Mouse (Mus musculus) embryonic fibroblast, embryonic 13.5 days (primary cell): ENCODE results near the gene Xrcc4. TPM values are rescaled to one million over a fixed set of nuclear protein-coding genes. Genes with fewer than 3 reads are reported as not detected.
"Not testable (repeated sequence)": the region's sequence is repeated elsewhere in the genome, so short reads cannot be mapped to it uniquely, and the experiment has no call there.

Experiments
- H3K27ac ChIP-seq: 2 replicates; pipeline ENCODE4 v1.5.1; 2012; ENCODE audit warnings: low read length, control low read depth, inconsistent platforms; ENCODE audit not compliant: insufficient read depth
- H3K4me1 ChIP-seq: 2 replicates; pipeline ENCODE4 v1.6.1; 2011; ENCODE audit warnings: low read length; ENCODE audit not compliant: control insufficient read depth, insufficient read depth
- H3K4me3 ChIP-seq: 2 replicates; pipeline ENCODE4 v1.5.1; 2011; ENCODE audit warnings: mild to moderate bottlenecking, control low read depth, low read length; ENCODE audit not compliant: insufficient read depth
- CTCF ChIP-seq: IDR thresholded peaks from 2 replicates; pipeline ENCODE4 v1.5.1; 2011; ENCODE audit warnings: mild to moderate bottlenecking, control low read depth, low read length, moderate library complexity, borderline replicate concordance; ENCODE audit not compliant: insufficient read depth
- POLR2A ChIP-seq: IDR thresholded peaks from 2 replicates; pipeline ENCODE4 v1.6.1; 2011; ENCODE audit warnings: low read depth, mild to moderate bottlenecking, control low read depth, low read length, moderate library complexity
- polyA plus RNA-seq: library from polyadenylated mRNA; stranded (reverse); fragments of >200 nt; gene quantifications from 2 replicates; pipeline ENCODE4 v1.2.4, GENCODE M21; 2011; ENCODE audit warnings: low read depth; ENCODE audit not compliant: missing spikeins, insufficient read length

Xrcc4 gene
- polyA plus RNA-seq, 1 experiment: 17.8 TPM

GRCm38 (mm10) chr13:89782886-89783285 is 306.5 kb downstream of the Xrcc4 start:
- H3K4me1 ChIP-seq: no peaks in the 10 kb centered on the region
- no peak for TF ChIP-seq CTCF
- TF ChIP-seq POLR2A: no peak
- H3K27ac ChIP-seq: no peak overlapping the region
- no peak overlapping the region for H3K4me3 ChIP-seq

- no peak overlapping the region for H3K27ac ChIP-seq
- H3K4me3 ChIP-seq: no peak overlapping the region
- TF ChIP-seq CTCF (no peak), POLR2A (no peak)
- H3K4me1 ChIP-seq: no peaks in the 10 kb centered on the region
Observed at GRCm38 (mm10) chr13:89780276-89780675, 309.1 kb downstream of the Xrcc4 start.

- no peak overlapping the region for H3K27ac ChIP-seq
- no peaks in the 10 kb centered on the region for H3K4me1 ChIP-seq
- TF ChIP-seq CTCF (no peak), POLR2A (no peak)
- H3K4me3 ChIP-seq: no peak overlapping the region
Observed at GRCm38 (mm10) chr13:89779208-89779911, 310.0 kb downstream of the Xrcc4 start.

- H3K27ac ChIP-seq: no peak overlapping the region
- no peaks in the 10 kb centered on the region for H3K4me1 ChIP-seq
- H3K4me3 ChIP-seq: no peak overlapping the region
- TF ChIP-seq POLR2A: no peak
- no peak for TF ChIP-seq CTCF
Observed at GRCm38 (mm10) chr13:89777764-89778163, 311.6 kb downstream of the Xrcc4 start.

- H3K27ac ChIP-seq: no peak overlapping the region
- H3K4me1 ChIP-seq: no peaks in the 10 kb centered on the region
- no peak overlapping the region for H3K4me3 ChIP-seq
- TF ChIP-seq CTCF (no peak), POLR2A (no peak)
Observed at GRCm38 (mm10) chr13:89777146-89777545, 312.3 kb downstream of the Xrcc4 start.

GRCm38 (mm10) chr13:89766551-89766950 is 322.9 kb downstream of the Xrcc4 start:
- Histone ChIP-seq H3K4me1 (no peaks in the 10 kb centered on the region), H3K4me3 (no peak overlapping the region), H3K27ac (no peak overlapping the region)
- no peak for TF ChIP-seq POLR2A

GRCm38 (mm10) chr13:89765966-89766365 is 323.4 kb downstream of the Xrcc4 start:
- H3K4me1 ChIP-seq: no peaks in the 10 kb centered on the region
- TF ChIP-seq POLR2A: no peak
- H3K4me3 ChIP-seq: no peak overlapping the region
- no peak overlapping the region for H3K27ac ChIP-seq

- no peak for TF ChIP-seq POLR2A
- TF ChIP-seq CTCF: no peak
- no peak overlapping the region for H3K27ac ChIP-seq
- no peaks in the 10 kb centered on the region for H3K4me1 ChIP-seq
- no peak overlapping the region for H3K4me3 ChIP-seq
Observed at GRCm38 (mm10) chr13:89762339-89762738, 327.1 kb downstream of the Xrcc4 start.

- H3K4me3 ChIP-seq: no peak overlapping the region
- no peak overlapping the region for H3K27ac ChIP-seq
- no peaks in the 10 kb centered on the region for H3K4me1 ChIP-seq
- TF ChIP-seq CTCF (no peak), POLR2A (no peak)
Observed at GRCm38 (mm10) chr13:89756347-89756746, 333.1 kb downstream of the Xrcc4 start.

GRCm38 (mm10) chr13:89750562-89750961 is 338.8 kb downstream of the Xrcc4 start:
- H3K27ac ChIP-seq: not testable (repeated sequence)

GRCm38 (mm10) chr13:89743201-89743600 is 346.2 kb downstream of the Xrcc4 start:
- Histone ChIP-seq H3K4me1 (peaks cover 5% of the 10 kb centered on the region), H3K27ac (no peak overlapping the region), H3K4me3 (no peak overlapping the region; the same call in 1 of the 2 replicates)
- TF ChIP-seq POLR2A: no peak
- TF ChIP-seq CTCF: no peak

More at GRCm38 (mm10) chr13:89750562-89750961, 338.8 kb downstream of the Xrcc4 start:
- not testable (repeated sequence) for H3K4me1 ChIP-seq, H3K4me3 ChIP-seq
